Mouse (Mus musculus): ENCODE data around the gene Olfm1. TPM values are rescaled to one million over a fixed set of nuclear protein-coding genes. Genes with fewer than 3 reads are reported as not detected.
A peak's percentile ranks its signal among the peaks of the same experiment; 100 is the strongest.

Olfm1 gene
- 9.8 and 10.7 TPM in 2 replicates for polyA plus RNA-seq (2015; fragmentation: Nextera tagmentation; extraction: Ambion mirVana)

GRCm38 (mm10) chr2:28192821-28193689 is at the start of gene Olfm1:
Olfm1 (plus strand) TSS chr2:28192992.
- TF ChIP-seq CTCF (IDR thresholded peaks at IDR 0.05), result no peak
- TF ChIP-seq EP300 (IDR thresholded peaks at IDR 0.05), result no peak
- DNase-seq (ENCODE audit: low spot score), result peak; percentile 75
- H3K9ac ChIP-seq (replicated peaks; ENCODE audit: low read depth), result no peak within 1 kb of the TSS
- H3K9me3 ChIP-seq (ENCODE audit: low read length), result no peaks in the 10 kb centered on the region
- no peak within 1 kb of the TSS for H3K27ac ChIP-seq (ENCODE audit: low read length)
- WGBS, result under 1% methylated on average over 50 of the region's 76 CpGs
- peak; percentile 73 for ATAC-seq
- H3K4me2 ChIP-seq (replicated peaks; ENCODE audit: low read depth, low read length), result peak within 1 kb of the TSS; percentile 76
- H3K4me3 ChIP-seq (ENCODE audit: low read depth, low read length), result peak within 1 kb of the TSS; percentile 47
- peaks cover 17% of the 10 kb centered on the region for H3K27me3 ChIP-seq (replicated peaks; ENCODE audit: insufficient read depth, low read length)
- no peaks in the 10 kb centered on the region for H3K4me1 ChIP-seq (ENCODE audit: insufficient read depth, low read depth, low read length)
- no peaks in the 10 kb centered on the region for H3K36me3 ChIP-seq (ENCODE audit: insufficient read depth, low read length)

DNA sequence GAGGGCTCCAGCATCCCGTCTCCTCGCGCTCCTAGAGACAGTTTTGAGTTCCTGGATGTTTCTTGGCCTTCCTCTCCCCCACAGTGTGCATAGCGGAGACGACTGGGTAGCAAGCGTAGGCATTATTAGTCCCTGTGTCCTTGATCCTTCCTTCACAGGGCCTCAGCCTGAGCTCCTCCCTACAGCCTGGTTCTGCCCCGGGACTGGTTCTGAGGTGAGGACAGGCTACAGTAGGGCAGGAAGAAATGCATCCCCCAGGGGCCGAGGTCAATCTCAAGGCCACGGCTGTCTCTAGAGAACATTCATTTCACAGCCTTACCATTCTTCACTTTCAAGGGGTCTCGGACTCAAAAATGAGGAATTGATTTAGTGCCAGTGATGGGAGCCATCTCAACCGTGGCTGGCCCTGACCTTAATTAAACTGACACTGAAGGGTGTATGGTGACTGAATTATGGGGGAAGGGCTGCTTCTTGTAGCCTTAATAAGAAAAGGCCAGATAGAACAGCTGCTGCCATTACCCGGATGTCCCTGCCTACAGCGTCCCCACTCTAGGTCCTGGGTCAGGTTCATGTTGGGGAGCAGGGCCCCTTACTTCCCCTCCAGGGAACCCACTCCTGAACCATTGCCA is 49.3 kb upstream of the Olfm1 start:
- no peak overlapping the region for H3K9ac ChIP-seq (replicated peaks; ENCODE audit: low read depth)
- peaks cover 2% of the 10 kb centered on the region for H3K4me1 ChIP-seq (ENCODE audit: insufficient read depth, low read depth, low read length)
- DNase-seq (ENCODE audit: low spot score) (no peak), ATAC-seq (no peak)
- no peak overlapping the region for H3K4me3 ChIP-seq (ENCODE audit: low read depth, low read length)
- H3K27ac ChIP-seq (ENCODE audit: low read length), result no peak overlapping the region
- H3K36me3 ChIP-seq (ENCODE audit: insufficient read depth, low read length), result no peaks in the 10 kb centered on the region
- WGBS, result 58% methylated on average over 13 of the region's 13 CpGs
- no peaks in the 10 kb centered on the region for H3K9me3 ChIP-seq (ENCODE audit: low read length)
- H3K27me3 ChIP-seq (replicated peaks; ENCODE audit: insufficient read depth, low read length), result no peaks in the 10 kb centered on the region
- TF ChIP-seq EP300 (IDR thresholded peaks at IDR 0.05), result no peak
- no peak for TF ChIP-seq CTCF (IDR thresholded peaks at IDR 0.05)
- H3K4me2 ChIP-seq (replicated peaks; ENCODE audit: low read depth, low read length), result no peak overlapping the region

DNA sequence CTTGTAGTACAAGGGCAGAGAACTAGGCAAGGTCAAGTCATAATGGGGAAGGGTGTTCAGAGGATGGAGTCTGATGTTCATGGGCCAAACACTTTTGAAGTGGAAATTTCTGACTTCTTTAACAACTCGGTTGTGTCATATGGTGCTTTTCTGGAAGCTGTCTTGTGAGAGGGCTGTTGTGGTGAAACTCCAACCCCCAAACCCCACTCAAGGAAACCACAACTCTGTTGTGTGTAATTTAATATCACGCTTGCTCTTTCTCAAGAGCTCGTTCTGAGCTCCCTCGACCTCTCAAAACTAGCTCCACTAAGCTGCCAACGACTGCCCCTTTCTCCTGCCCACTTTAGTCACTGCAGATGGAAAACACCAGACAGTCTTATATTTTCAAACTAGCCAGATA is 47.1 kb upstream of the Olfm1 start:
- TF ChIP-seq CTCF (IDR thresholded peaks at IDR 0.05), result no peak
- no peak for TF ChIP-seq EP300 (IDR thresholded peaks at IDR 0.05)
- Histone ChIP-seq H3K9ac (replicated peaks; ENCODE audit: low read depth) (no peak overlapping the region), H3K36me3 (ENCODE audit: insufficient read depth, low read length) (no peaks in the 10 kb centered on the region), H3K4me3 (ENCODE audit: low read depth, low read length) (no peak overlapping the region), H3K4me2 (replicated peaks; ENCODE audit: low read depth, low read length) (no peak overlapping the region), H3K9me3 (ENCODE audit: low read length) (no peaks in the 10 kb centered on the region), H3K27me3 (replicated peaks; ENCODE audit: insufficient read depth, low read length) (no peaks in the 10 kb centered on the region), H3K4me1 (ENCODE audit: insufficient read depth, low read depth, low read length) (no peaks in the 10 kb centered on the region), H3K27ac (ENCODE audit: low read length) (no peak overlapping the region)
- DNase-seq (ENCODE audit: low spot score), result no peak
- WGBS, result 60% methylated on average over 5 of the region's 5 CpGs
- no peak for ATAC-seq

DNA sequence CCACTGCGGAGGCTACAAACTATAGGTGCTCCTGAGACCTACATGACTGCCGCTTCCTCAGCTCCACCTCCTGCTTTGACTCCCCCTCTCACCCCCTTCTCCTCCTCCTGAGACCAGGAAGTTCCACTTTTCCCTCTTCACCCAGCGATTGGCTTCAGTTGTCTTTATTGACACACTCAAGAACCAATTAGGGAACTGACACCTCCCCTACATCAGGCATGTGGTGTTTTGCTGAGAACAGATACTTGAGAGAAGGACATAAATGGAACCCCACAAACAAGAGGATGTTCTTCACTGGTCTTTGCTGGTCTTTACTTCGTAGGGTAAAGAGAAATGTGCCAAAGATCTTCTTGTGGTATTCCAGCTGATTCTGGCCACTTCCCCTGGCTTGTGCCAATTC is 46.6 kb upstream of the Olfm1 start:
- Histone ChIP-seq H3K27ac (ENCODE audit: low read length) (no peak overlapping the region), H3K9ac (replicated peaks; ENCODE audit: low read depth) (no peak overlapping the region), H3K27me3 (replicated peaks; ENCODE audit: insufficient read depth, low read length) (no peaks in the 10 kb centered on the region), H3K36me3 (ENCODE audit: insufficient read depth, low read length) (no peaks in the 10 kb centered on the region), H3K4me3 (ENCODE audit: low read depth, low read length) (no peak overlapping the region), H3K4me1 (ENCODE audit: insufficient read depth, low read depth, low read length) (no peaks in the 10 kb centered on the region), H3K9me3 (ENCODE audit: low read length) (no peaks in the 10 kb centered on the region), H3K4me2 (replicated peaks; ENCODE audit: low read depth, low read length) (no peak overlapping the region)
- no peak for DNase-seq (ENCODE audit: low spot score)
- WGBS, result 66% methylated on average over 4 of the region's 4 CpGs
- TF ChIP-seq EP300 (IDR thresholded peaks at IDR 0.05), result no peak
- TF ChIP-seq CTCF (IDR thresholded peaks at IDR 0.05), result no peak
- no peak for ATAC-seq

GRCm38 (mm10) chr2:28146685-28147084 is 46.1 kb upstream of the Olfm1 start:
- Histone ChIP-seq H3K9me3 (ENCODE audit: low read length) (no peaks in the 10 kb centered on the region), H3K4me3 (ENCODE audit: low read depth, low read length) (no peak overlapping the region), H3K9ac (replicated peaks; ENCODE audit: low read depth) (no peak overlapping the region), H3K27me3 (replicated peaks; ENCODE audit: insufficient read depth, low read length) (no peaks in the 10 kb centered on the region), H3K36me3 (ENCODE audit: insufficient read depth, low read length) (no peaks in the 10 kb centered on the region), H3K27ac (ENCODE audit: low read length) (no peak overlapping the region), H3K4me2 (replicated peaks; ENCODE audit: low read depth, low read length) (no peak overlapping the region), H3K4me1 (ENCODE audit: insufficient read depth, low read depth, low read length) (no peaks in the 10 kb centered on the region)
- WGBS, result 24% methylated on average over 4 of the region's 4 CpGs
- TF ChIP-seq EP300 (IDR thresholded peaks at IDR 0.05) (no peak), CTCF (IDR thresholded peaks at IDR 0.05) (no peak)
- DNase-seq (ENCODE audit: low spot score), result no peak
- ATAC-seq, result no peak

- ATAC-seq (no peak), DNase-seq (ENCODE audit: low spot score) (no peak)
- TF ChIP-seq EP300 (IDR thresholded peaks at IDR 0.05) (no peak), CTCF (IDR thresholded peaks at IDR 0.05) (no peak)
- H3K27me3 ChIP-seq (replicated peaks; ENCODE audit: insufficient read depth, low read length), result no peaks in the 10 kb centered on the region
- no peak overlapping the region for H3K9ac ChIP-seq (replicated peaks; ENCODE audit: low read depth)
- H3K9me3 ChIP-seq (ENCODE audit: low read length), result no peaks in the 10 kb centered on the region
- WGBS, result 48% methylated on average over 5 of the region's 5 CpGs
- H3K4me1 ChIP-seq (ENCODE audit: insufficient read depth, low read depth, low read length), result no peaks in the 10 kb centered on the region
- H3K4me3 ChIP-seq (ENCODE audit: low read depth, low read length), result no peak overlapping the region
- no peak overlapping the region for H3K27ac ChIP-seq (ENCODE audit: low read length)
- H3K4me2 ChIP-seq (replicated peaks; ENCODE audit: low read depth, low read length), result no peak overlapping the region
- no peaks in the 10 kb centered on the region for H3K36me3 ChIP-seq (ENCODE audit: insufficient read depth, low read length)
Observed at GRCm38 (mm10) chr2:28147248-28147794, 45.5 kb upstream of the Olfm1 start.
